Mouse (Mus musculus) C2C12 (cell line): ENCODE data around the gene Exph5.

Experiments
- CEBPB ChIP-seq: IDR thresholded peaks from one replicate; pipeline ENCODE4 v1.6.1; 2011; ENCODE audit warnings: low read depth, mild to moderate bottlenecking, control low read depth, moderate library complexity
- CTCF ChIP-seq: IDR thresholded peaks from one replicate; pipeline ENCODE4 v1.5.1; 2011; ENCODE audit not compliant: control insufficient read depth, insufficient read depth, insufficient read length
- FOSL1 ChIP-seq: IDR thresholded peaks from one replicate; pipeline ENCODE4 v1.8.0; 2011; ENCODE audit warnings: mild to moderate bottlenecking, low read length; ENCODE audit not compliant: poor library complexity, insufficient read depth, severe bottlenecking
- MAX ChIP-seq: IDR thresholded peaks from one replicate; pipeline ENCODE4 v1.6.1; 2011; ENCODE audit warnings: mild to moderate bottlenecking, control low read depth
- MYOG ChIP-seq: IDR thresholded peaks from one replicate; pipeline ENCODE4 v1.6.1; 2011; ENCODE audit not compliant: control insufficient read depth, insufficient read length; ENCODE audit errors: extremely low read depth
- USF1 ChIP-seq: IDR thresholded peaks from one replicate; pipeline ENCODE4 v1.6.1; 2011; ENCODE audit warnings: low read depth, mild to moderate bottlenecking, control low read depth, moderate library complexity

DNA sequence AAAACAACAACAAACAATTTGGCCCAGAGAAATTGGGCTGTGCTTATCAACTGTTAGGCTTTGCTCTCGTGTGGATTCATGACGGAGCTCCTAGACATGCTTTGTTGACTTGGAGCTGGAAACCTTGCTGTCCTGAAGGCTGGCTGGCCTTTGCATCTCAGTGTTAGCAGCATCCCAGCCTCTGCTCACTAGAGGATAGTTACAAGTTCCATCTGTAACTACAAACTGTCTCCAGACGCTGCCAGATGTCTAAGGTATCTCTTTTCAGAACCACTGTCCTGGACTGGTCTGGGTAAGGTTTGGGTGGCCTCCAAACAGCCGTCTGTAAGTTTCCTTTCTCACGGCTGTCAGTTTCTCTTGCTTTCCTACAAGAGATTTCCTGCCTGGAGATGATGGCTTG, 33.4 kb upstream of the Exph5 start:
- TF ChIP-seq CTCF (no peak), MAX (no peak), FOSL1 (no peak), USF1 (no peak), CEBPB (no peak), MYOG (no peak)
